Mouse (Mus musculus): ENCODE data around the gene Syt10. TPM values are rescaled to one million over a fixed set of nuclear protein-coding genes. Genes with fewer than 3 reads are reported as not detected.

Gene Syt10
- polyA plus RNA-seq (2014; fragmentation: Illumina TruSeq; extraction: RNeasy Lipid Tissue Mini Kit (QIAGEN cat#74804); ENCODE audit: low read depth, low replicate concordance), result 0.41 TPM

GRCm38 (mm10) chr15:89841364-89842017 is at the start of gene Syt10:
Gene Syt10, minus strand, starts transcription at chr15:89841860.

Other genes with a start within 250 kb of the Syt10 start
- gene Rabl2, start 249.9 kb downstream of the Syt10 start, polyA plus RNA-seq (2014; fragmentation: Illumina TruSeq; extraction: RNeasy Lipid Tissue Mini Kit (QIAGEN cat#74804); ENCODE audit: low read depth, low replicate concordance), result 6.4 TPM

Measured in adrenal gland, adult 10 weeks (tissue).